Mouse (Mus musculus) WW6 (cell line): ENCODE data around the gene Wsb2.
"Not testable (repeated sequence)": the region's sequence is repeated elsewhere in the genome, so short reads cannot be mapped to it uniquely, and the experiment has no call there.

Experiments used
- DNase-seq: peaks from one replicate; pipeline ENCODE4 v3.0.0-alpha.2; 2013; ENCODE audit warnings: low read depth, low spot score

The Wsb2 gene

GRCm38 (mm10) chr5:117388296-117388751 lies 31.2 kb downstream of the Wsb2 start:
- no peak for DNase-seq

GRCm38 (mm10) chr5:117388877-117389276 lies 31.8 kb downstream of the Wsb2 start, which contains the start of gene Rfc5:
TSS of gene Rfc5 (minus strand) at chr5:117389047.
- DNase-seq = peak; percentile 90

- DNase-seq = no peak
Observed at GRCm38 (mm10) chr5:117390895-117391294, 33.8 kb downstream of the Wsb2 start.

GRCm38 (mm10) chr5:117395834-117396233 lies 38.7 kb downstream of the Wsb2 start:
- no peak for DNase-seq

- peak; percentile 55 for DNase-seq
Observed at GRCm38 (mm10) chr5:117396596-117397014, 39.5 kb downstream of the Wsb2 start.

- no peak for DNase-seq
Observed at GRCm38 (mm10) chr5:117397371-117397770, 40.3 kb downstream of the Wsb2 start.

GRCm38 (mm10) chr5:117398007-117398550 lies 41.0 kb downstream of the Wsb2 start:
- no peak for DNase-seq

GRCm38 (mm10) chr5:117399281-117399680 lies 42.2 kb downstream of the Wsb2 start:
- DNase-seq = no peak

GRCm38 (mm10) chr5:117403609-117404008 lies 46.5 kb downstream of the Wsb2 start:
- DNase-seq = no peak

- DNase-seq = not testable (repeated sequence)
Observed at GRCm38 (mm10) chr5:117404671-117405070, 47.6 kb downstream of the Wsb2 start.

- no peak for DNase-seq
Observed at GRCm38 (mm10) chr5:117408216-117408615, 51.1 kb downstream of the Wsb2 start.

- no peak for DNase-seq
Observed at GRCm38 (mm10) chr5:117409369-117409768, 52.3 kb downstream of the Wsb2 start.

- DNase-seq = peak; percentile 68
Observed at GRCm38 (mm10) chr5:117413507-117414501, 56.7 kb downstream of the Wsb2 start, which contains the start of gene Ksr2. TSS of gene Ksr2 (plus strand) at chr5:117414000.

GRCm38 (mm10) chr5:117414611-117415010 lies 57.5 kb downstream of the Wsb2 start:
- no peak for DNase-seq

- DNase-seq = no peak
Observed at GRCm38 (mm10) chr5:117415011-117415912, 58.2 kb downstream of the Wsb2 start.

GRCm38 (mm10) chr5:117417442-117417841 lies 60.3 kb downstream of the Wsb2 start:
- DNase-seq = no peak
